Mouse (Mus musculus): ENCODE measurements around the gene Pdhx. TPM values are rescaled to one million over a fixed set of nuclear protein-coding genes. Genes with fewer than 3 reads are reported as not detected.
A peak's percentile ranks its signal among the peaks of the same experiment; 100 is the strongest.

The Pdhx gene
- polyA plus RNA-seq (2012; ENCODE audit: insufficient read depth, insufficient read length, low replicate concordance, missing spikeins), result not detected in 2 replicates

- TF ChIP-seq CTCF (IDR thresholded peaks at IDR 0.05; ENCODE audit: insufficient read depth, low read depth, low read length), result no peak
- peak; percentile 82 for TF ChIP-seq POLR2A (IDR thresholded peaks at IDR 0.05; ENCODE audit: insufficient read depth, low read depth, low read length)
- under 1% methylated on average over 55 of the region's 55 CpGs for WGBS
Measured at GRCm38 (mm10) chr2:103073219-103073982, at the start of gene Pdhx, which contains the start of gene Apip. Pdhx (minus strand) TSS chr2:103073513. Apip (plus strand) TSS chr2:103073675.

GRCm38 (mm10) chr2:103119197-103119854, 46.0 kb upstream of the Pdhx start:
- TF ChIP-seq CTCF (IDR thresholded peaks at IDR 0.05; ENCODE audit: insufficient read depth, low read depth, low read length) (no peak), POLR2A (IDR thresholded peaks at IDR 0.05; ENCODE audit: insufficient read depth, low read depth, low read length) (no peak)
- Histone ChIP-seq H3K4me1 (ENCODE audit: control insufficient read depth, insufficient read depth, low read length) (peaks cover 3% of the 10 kb centered on the region), H3K4me3 (ENCODE audit: insufficient read depth, low read depth, low read length) (no peak overlapping the region), H3K27ac (ENCODE audit: insufficient read depth, low read depth, low read length) (no peak overlapping the region; the same call in 1 of the 2 replicates)
- 41% methylated on average over 7 of the region's 7 CpGs for WGBS

More at GRCm38 (mm10) chr2:103073219-103073982, at the start of gene Pdhx, which contains the start of gene Apip:
- Histone ChIP-seq H3K4me3 (ENCODE audit: insufficient read depth, low read depth, low read length) (peak within 1 kb of the TSS; percentile 80), H3K27ac (ENCODE audit: insufficient read depth, low read depth, low read length) (peak within 1 kb of the TSS; percentile 47), H3K4me1 (ENCODE audit: control insufficient read depth, insufficient read depth, low read length) (no peaks in the 10 kb centered on the region; the same call in 1 of the 2 replicates)

- TF ChIP-seq CTCF (IDR thresholded peaks at IDR 0.05; ENCODE audit: insufficient read depth, low read depth, low read length) (no peak), POLR2A (IDR thresholded peaks at IDR 0.05; ENCODE audit: insufficient read depth, low read depth, low read length) (no peak)
- no peak overlapping the region for H3K4me3 ChIP-seq (ENCODE audit: insufficient read depth, low read depth, low read length)
- peak overlapping the region; percentile 21; the same call in 1 of the 2 replicates for H3K27ac ChIP-seq (ENCODE audit: insufficient read depth, low read depth, low read length)
- H3K4me1 ChIP-seq (ENCODE audit: control insufficient read depth, insufficient read depth, low read length), result peaks cover 3% of the 10 kb centered on the region
- 40% methylated on average over 6 of the region's 6 CpGs for WGBS
Measured at GRCm38 (mm10) chr2:103118324-103119196, 45.2 kb upstream of the Pdhx start.

- H3K4me1 ChIP-seq (ENCODE audit: control insufficient read depth, insufficient read depth, low read length), result peaks cover 3% of the 10 kb centered on the region
- no peak overlapping the region for H3K4me3 ChIP-seq (ENCODE audit: insufficient read depth, low read depth, low read length)
- 57% methylated on average over 5 of the region's 5 CpGs for WGBS
- H3K27ac ChIP-seq (ENCODE audit: insufficient read depth, low read depth, low read length), result no peak overlapping the region
- TF ChIP-seq CTCF (IDR thresholded peaks at IDR 0.05; ENCODE audit: insufficient read depth, low read depth, low read length), result no peak
Measured at GRCm38 (mm10) chr2:103117212-103117611, 43.9 kb upstream of the Pdhx start.

- WGBS, result 54% methylated on average over 8 of the region's 8 CpGs
- no peak overlapping the region for H3K4me3 ChIP-seq (ENCODE audit: insufficient read depth, low read depth, low read length)
- peaks cover 2% of the 10 kb centered on the region; the same call in 1 of the 2 replicates for H3K4me1 ChIP-seq (ENCODE audit: control insufficient read depth, insufficient read depth, low read length)
- TF ChIP-seq POLR2A (IDR thresholded peaks at IDR 0.05; ENCODE audit: insufficient read depth, low read depth, low read length) (no peak), CTCF (IDR thresholded peaks at IDR 0.05; ENCODE audit: insufficient read depth, low read depth, low read length) (no peak)
- H3K27ac ChIP-seq (ENCODE audit: insufficient read depth, low read depth, low read length), result no peak overlapping the region
Measured at GRCm38 (mm10) chr2:103111669-103112068, 38.4 kb upstream of the Pdhx start.

GRCm38 (mm10) chr2:103106172-103106571, 32.9 kb upstream of the Pdhx start:
- TF ChIP-seq CTCF (IDR thresholded peaks at IDR 0.05; ENCODE audit: insufficient read depth, low read depth, low read length), result no peak
- no peak for TF ChIP-seq POLR2A (IDR thresholded peaks at IDR 0.05; ENCODE audit: insufficient read depth, low read depth, low read length)
- Histone ChIP-seq H3K4me3 (ENCODE audit: insufficient read depth, low read depth, low read length) (no peak overlapping the region), H3K27ac (ENCODE audit: insufficient read depth, low read depth, low read length) (no peak overlapping the region), H3K4me1 (ENCODE audit: control insufficient read depth, insufficient read depth, low read length) (peaks cover 2% of the 10 kb centered on the region; the same call in 1 of the 2 replicates)
- 70% methylated on average over 2 of the region's 2 CpGs for WGBS

GRCm38 (mm10) chr2:103102595-103102994, 29.3 kb upstream of the Pdhx start:
- H3K4me3 ChIP-seq (ENCODE audit: insufficient read depth, low read depth, low read length), result no peak overlapping the region
- peaks cover 2% of the 10 kb centered on the region; the same call in 1 of the 2 replicates for H3K4me1 ChIP-seq (ENCODE audit: control insufficient read depth, insufficient read depth, low read length)
- WGBS, result 53% methylated on average over 5 of the region's 5 CpGs
- TF ChIP-seq POLR2A (IDR thresholded peaks at IDR 0.05; ENCODE audit: insufficient read depth, low read depth, low read length) (no peak), CTCF (IDR thresholded peaks at IDR 0.05; ENCODE audit: insufficient read depth, low read depth, low read length) (no peak)
- no peak overlapping the region for H3K27ac ChIP-seq (ENCODE audit: insufficient read depth, low read depth, low read length)

- TF ChIP-seq POLR2A (IDR thresholded peaks at IDR 0.05; ENCODE audit: insufficient read depth, low read depth, low read length), result no peak
- TF ChIP-seq CTCF (IDR thresholded peaks at IDR 0.05; ENCODE audit: insufficient read depth, low read depth, low read length), result no peak
- Histone ChIP-seq H3K4me3 (ENCODE audit: insufficient read depth, low read depth, low read length) (no peak overlapping the region), H3K27ac (ENCODE audit: insufficient read depth, low read depth, low read length) (no peak overlapping the region), H3K4me1 (ENCODE audit: control insufficient read depth, insufficient read depth, low read length) (no peaks in the 10 kb centered on the region)
- 74% methylated on average over 6 of the region's 6 CpGs for WGBS
Measured at GRCm38 (mm10) chr2:103089521-103089920, 16.2 kb upstream of the Pdhx start.
